Mouse (Mus musculus): ENCODE measurements around the gene Hhat.

GRCm38 (mm10) chr1:192791897-192792361, 20.9 kb upstream of the Hhat start:
- TF ChIP-seq POLR2A (IDR thresholded peaks at IDR 0.05; ENCODE audit: control insufficient read depth, low read depth, low read length), result no peak
- no peak for TF ChIP-seq CTCF (IDR thresholded peaks at IDR 0.05; ENCODE audit: control insufficient read depth, insufficient read depth, insufficient replicate concordance, low read depth, low read length)

Measured in testis, adult 2 months (tissue).